Mouse (Mus musculus): ENCODE data around the gene Cirbp.

DNA sequence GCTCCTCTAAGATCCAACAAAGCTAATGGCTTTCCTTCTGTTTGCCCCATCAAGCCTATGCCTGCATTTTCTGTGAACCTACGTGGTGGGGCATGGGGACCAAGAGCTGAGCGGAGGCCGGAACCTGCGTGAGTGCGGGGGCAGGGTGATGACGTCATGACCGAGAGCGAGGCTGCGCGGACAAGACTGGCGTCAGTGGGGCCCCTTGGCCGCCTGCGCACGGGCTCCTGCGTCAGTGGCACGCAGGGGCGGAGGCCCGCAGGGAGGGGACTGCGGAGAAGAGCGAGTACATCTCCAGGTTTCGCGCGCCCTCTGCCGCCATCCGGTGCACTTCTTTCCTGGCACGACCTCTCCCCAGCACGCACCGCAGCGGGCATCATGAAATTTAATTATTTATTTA is 24.5 kb upstream of the Cirbp start:
- TF ChIP-seq GATA1 (IDR thresholded peaks at IDR 0.05; ENCODE audit: borderline replicate concordance, low read length): no peak
- peak; percentile 35; the same call in 1 of the 2 replicates for TF ChIP-seq FLI1 (IDR thresholded peaks at IDR 0.05; ENCODE audit: low read length)
